Mouse (Mus musculus) limb, embryonic 12.5 days (tissue): ENCODE results near the gene Adamtsl3. TPM values are rescaled to one million over a fixed set of nuclear protein-coding genes. Genes with fewer than 3 reads are reported as not detected.

Experiments used
- ATAC-seq: fragments of 200-750 bp; cut with Nextera tagmentation; 2 replicates; pipeline ENCODE4 v1.8.0; 2017; ENCODE audit warnings: low read depth, moderate TSS enrichment; ENCODE audit not compliant: insufficient number of reproducible peaks, insufficient read depth, low FRiP score, low TSS enrichment
- H3K27ac ChIP-seq: fragments of 300-500 bp; sonication (generic); 2 replicates; pipeline ENCODE4 v1.5.1; 2016; ENCODE audit warnings: mild to moderate bottlenecking, moderate library complexity
- H3K27me3 ChIP-seq: fragments of 300-500 bp; sonication (generic); 2 replicates; pipeline ENCODE4 v1.6.1; 2016; ENCODE audit warnings: mild to moderate bottlenecking, moderate library complexity
- H3K36me3 ChIP-seq: fragments of 300-500 bp; sonication (generic); 2 replicates; pipeline ENCODE4 v1.6.1; 2016; ENCODE audit warnings: mild to moderate bottlenecking, moderate library complexity
- H3K4me1 ChIP-seq: fragments of 300-500 bp; sonication (generic); replicated peaks from 2 replicates; pipeline ENCODE4 v1.6.1; 2016
- H3K4me2 ChIP-seq: fragments of 300-500 bp; sonication (generic); 2 replicates; pipeline ENCODE4 v1.6.1; 2016; ENCODE audit warnings: mild to moderate bottlenecking, moderate library complexity
- H3K4me3 ChIP-seq: fragments of 300-500 bp; sonication (generic); replicated peaks from 2 replicates; pipeline ENCODE4 v1.5.1; 2016; ENCODE audit warnings: mild to moderate bottlenecking
- H3K9ac ChIP-seq: fragments of 300-500 bp; sonication (generic); replicated peaks from 2 replicates; pipeline ENCODE4 v1.6.1; 2016; ENCODE audit warnings: mild to moderate bottlenecking, moderate library complexity
- H3K9me3 ChIP-seq: fragments of 300-500 bp; sonication (generic); 2 replicates; pipeline ENCODE4 v1.6.1; 2016; ENCODE audit warnings: mild to moderate bottlenecking, moderate library complexity
- WGBS: fragments of 180-500 bp; shearing (Covaris S2); methylation state at CpG from one replicate; pipeline ENCODE4 v1.1.7; 2016; 5-methylcytosine and 5-hydroxymethylcytosine counted together
- polyA plus RNA-seq: library from polyadenylated mRNA; unstranded; fragments of >200 nt; fragmentation: Nextera tagmentation; extraction: Ambion mirVana; gene quantifications from 2 replicates; pipeline ENCODE4 v1.2.1, GENCODE M21; 2016

Gene Adamtsl3
- polyA plus RNA-seq, 1 experiment from 2014 or later: 5.5 TPM

DNA sequence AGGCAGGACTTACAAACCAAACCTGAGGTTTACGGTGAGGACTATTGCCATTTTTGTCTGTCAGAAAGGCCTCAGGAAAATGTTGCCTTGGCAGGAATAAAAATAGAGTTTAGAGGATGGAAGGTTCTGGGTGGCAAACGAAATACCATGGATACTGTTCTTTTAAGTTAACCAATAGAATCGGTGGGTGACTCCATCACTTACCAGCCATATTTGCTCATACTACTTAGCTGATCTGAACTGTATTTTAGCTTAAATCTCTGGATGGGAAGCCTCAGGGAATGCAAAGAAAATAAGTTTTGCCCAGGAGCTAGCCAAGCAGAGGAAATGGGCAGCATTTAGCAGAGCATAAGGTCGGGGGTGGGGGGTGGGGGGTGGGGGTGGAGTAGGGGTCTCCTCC lies 312.4 kb downstream of the Adamtsl3 start:
- no peaks in the 10 kb centered on the region for H3K27me3 ChIP-seq
- H3K9ac ChIP-seq: peak overlapping the region; percentile 65
- H3K4me1 ChIP-seq: peaks cover 14% of the 10 kb centered on the region
- 31% methylated on average over 4 of the region's 4 CpGs for WGBS
- H3K27ac ChIP-seq: no peak overlapping the region
- no peak; the same call in 1 of the 2 replicates for ATAC-seq
- H3K36me3 ChIP-seq: peaks cover 12% of the 10 kb centered on the region
- H3K4me2 ChIP-seq: peak overlapping the region; percentile 78
- no peaks in the 10 kb centered on the region for H3K9me3 ChIP-seq
- peak overlapping the region; percentile 74 for H3K4me3 ChIP-seq

DNA sequence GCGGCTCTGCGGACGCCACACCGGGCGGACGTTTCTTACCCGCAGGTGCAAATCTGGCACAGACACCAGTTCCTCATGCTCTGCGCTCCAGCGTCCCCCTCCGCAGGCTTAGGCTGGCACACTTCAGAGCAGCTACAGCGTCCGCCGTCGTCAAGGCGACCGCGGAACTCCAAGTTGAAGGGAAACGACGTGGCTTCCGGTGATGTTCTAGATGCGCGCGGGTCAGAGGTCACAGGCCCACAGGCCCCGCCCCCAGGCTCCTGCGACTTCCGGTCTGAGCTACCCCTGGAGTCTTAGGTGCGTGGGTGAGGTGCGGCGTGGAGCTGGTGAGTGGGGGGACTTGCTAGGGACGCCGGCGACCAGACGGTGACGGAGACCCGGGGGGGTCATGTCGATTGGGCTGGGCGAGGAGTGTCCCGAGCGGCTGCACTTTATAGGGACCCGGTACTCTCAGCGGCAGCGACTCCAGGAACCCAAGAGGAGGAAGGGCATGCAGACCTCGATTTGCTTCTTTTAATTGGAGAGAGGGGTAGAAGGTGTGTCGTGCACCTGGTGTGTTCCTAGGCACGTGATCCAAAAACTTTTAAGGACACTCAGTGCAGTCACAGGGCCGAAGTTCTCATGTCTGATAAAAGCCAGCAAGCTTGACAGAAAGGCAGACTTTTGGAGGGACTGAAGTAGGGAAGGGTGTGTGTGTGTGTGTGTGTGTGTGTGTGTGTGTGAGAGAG lies 313.0 kb downstream of the Adamtsl3 start, which contains the start of the genes Saxo2 and Efl1:
Gene Saxo2 (minus strand): TSS at position 176 of the 728 bp plus-strand sequence.
Gene Efl1 (plus strand): TSS at position 262 of the 728 bp plus-strand sequence.
- Histone ChIP-seq H3K27ac (no peak within 1 kb of the TSS), H3K36me3 (peaks cover 12% of the 10 kb centered on the region)
- under 1% methylated on average over 46 of the region's 46 CpGs for WGBS

DNA sequence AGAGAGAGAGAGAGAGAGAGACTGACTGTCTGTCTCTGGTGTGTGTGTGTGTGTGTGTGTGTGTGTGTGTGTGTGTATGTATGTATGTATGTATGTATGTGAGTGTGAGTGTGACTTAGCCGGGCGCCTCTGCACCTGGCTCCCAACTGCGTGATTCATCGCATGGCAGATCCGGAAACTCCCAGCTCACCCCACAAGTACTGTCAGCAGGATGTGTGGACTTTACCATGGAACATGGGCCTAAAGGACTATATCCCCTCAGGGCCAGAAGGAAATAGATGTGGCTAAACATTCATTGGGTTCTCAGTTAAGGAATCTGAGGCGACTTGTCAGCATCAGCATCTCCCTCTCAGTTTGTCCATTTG lies 313.6 kb downstream of the Adamtsl3 start:
- H3K4me1 ChIP-seq: peaks cover 14% of the 10 kb centered on the region
- H3K9ac ChIP-seq: peak overlapping the region; percentile 65
- peaks cover 12% of the 10 kb centered on the region for H3K36me3 ChIP-seq
- H3K27ac ChIP-seq: no peak overlapping the region
- H3K4me2 ChIP-seq: peak overlapping the region; percentile 78
- H3K9me3 ChIP-seq: no peaks in the 10 kb centered on the region
- WGBS: 28% methylated on average over 6 of the region's 6 CpGs
- H3K27me3 ChIP-seq: no peaks in the 10 kb centered on the region
- no peak for ATAC-seq
- H3K4me3 ChIP-seq: peak overlapping the region; percentile 74

More for the DNA sequence above, 313.0 kb downstream of the Adamtsl3 start, which contains the start of the genes Saxo2 and Efl1:
- Histone ChIP-seq H3K27me3 (no peaks in the 10 kb centered on the region), H3K4me2 (peak within 1 kb of the TSS; percentile 78), H3K9me3 (no peaks in the 10 kb centered on the region), H3K9ac (peak within 1 kb of the TSS; percentile 65), H3K4me3 (peak within 1 kb of the TSS; percentile 74), H3K4me1 (peaks cover 14% of the 10 kb centered on the region)
- peak; percentile 95 for ATAC-seq

Other genes starting within 250 kb of the Adamtsl3 start
- 25.7 and 26.1 TPM in 2 replicates for gene Sh3gl3, start 161.9 kb upstream of the Adamtsl3 start, polyA plus RNA-seq